Comparison of ENCODE assay signal across 35 mouse cellular contexts in genomic region chr12:74315221-74315620, GRCm38 (mm10). TPM values are rescaled to one million over a fixed set of nuclear protein-coding genes. Genes with fewer than 3 reads are reported as not detected.
DNase-seq lines count a peak whose midpoint lies in the region; ATAC-seq lines count a peak whose summit lies in the region.
"Had no signal": no experiment of that assay in that cellular context is flagged by ENCODE, and none has a peak within 500 bp of the region (broad histone marks: within the 10 kb centered on the region; RNA-seq: fewer than 3 reads in every experiment).

No protein-coding gene starts in this region.

- H3K27me3 ChIP-seq in limb, embryonic 12.5 days: no peaks in the 10 kb centered on the region
- H3K27me3 ChIP-seq in limb, embryonic 10.5 days (ENCODE audit: low read depth, poor library complexity, severe bottlenecking): no peaks in the 10 kb centered on the region
- H3K27me3 ChIP-seq: forebrain, embryonic 13.5 days; hindbrain, embryonic 12.5 days had no signal

- no peaks in the 10 kb centered on the region for H3K36me3 ChIP-seq in limb, embryonic 12.5 days
- no peaks in the 10 kb centered on the region for H3K36me3 ChIP-seq in limb, embryonic 10.5 days
- H3K36me3 ChIP-seq: forebrain, embryonic 10.5 days; hindbrain, embryonic 12.5 days had no signal

- no peak overlapping the region for H3K27ac ChIP-seq in limb, embryonic 12.5 days
- no peak overlapping the region for H3K27ac ChIP-seq in limb, embryonic 10.5 days
- H3K27ac ChIP-seq: forebrain, embryonic 10.5 days; forebrain, embryonic 13.5 days; hindbrain, embryonic 12.5 days had no signal

- no peaks in the 10 kb centered on the region for H3K4me1 ChIP-seq in limb, embryonic 12.5 days (replicated peaks)
- peaks cover 3% of the 10 kb centered on the region; the same call in 1 of the 2 replicates for H3K4me1 ChIP-seq in limb, embryonic 10.5 days
- H3K4me1 ChIP-seq: forebrain, embryonic 13.5 days had no signal

- 39% methylated on average over 2 of the region's 2 CpGs for WGBS in limb, embryonic 12.5 days
- WGBS in limb, embryonic 10.5 days: 46% methylated on average over 2 of the region's 2 CpGs

- no peak overlapping the region for H3K9ac ChIP-seq in limb, embryonic 12.5 days (replicated peaks)
- H3K9ac ChIP-seq: forebrain, embryonic 13.5 days; hindbrain, embryonic 12.5 days had no signal

- H3K9me3 ChIP-seq in limb, embryonic 12.5 days: no peaks in the 10 kb centered on the region
- no peaks in the 10 kb centered on the region for H3K9me3 ChIP-seq in limb, embryonic 10.5 days (replicated peaks)
- H3K9me3 ChIP-seq: forebrain, embryonic 10.5 days; forebrain, embryonic 13.5 days; hindbrain, embryonic 12.5 days had no signal

- H3K4me3 ChIP-seq in limb, embryonic 12.5 days (replicated peaks): no peak overlapping the region
- H3K4me3 ChIP-seq in limb, embryonic 10.5 days: no peak overlapping the region
- H3K4me3 ChIP-seq: forebrain, embryonic 10.5 days; forebrain, embryonic 13.5 days; hindbrain, embryonic 12.5 days had no signal

- peak; percentile 27 to 33 for DNase-seq in cerebellum, postnatal 10 days
- DNase-seq in cerebellum, adult 8-10 months: no peak
- peak; percentile 64 for DNase-seq in heart, adult 11 months
- no peak for DNase-seq in heart, adult 18-20 months
- DNase-seq in limb, embryonic 10.5 days (ENCODE audit: low spot score): no peak
- DNase-seq in kidney, postnatal 14 days: no peak
- DNase-seq: adrenal gland, adult 8-10 months; adrenal gland, postnatal 25 days; cerebellum, adult 18-20 months; gastrocnemius, postnatal 10 days; gastrocnemius, postnatal 36 days; kidney, adult 18-20 months; kidney, adult 9 months had no signal

- 0 out of 2 replicates have a peak, but pooled peaks have one; percentile 33 for ATAC-seq in limb, embryonic 12.5 days (ENCODE audit: insufficient number of reproducible peaks, insufficient read depth, low FRiP score, low TSS enrichment, low read depth)
- ATAC-seq: activated CD4-positive, CD25-positive, alpha-beta regulatory T cell, adult 4 months; CD4-positive, CD25-positive, alpha-beta regulatory T cell, adult 4 months; forebrain, embryonic 13.5 days; forebrain, embryonic 16.5 days; hindbrain, embryonic 16.5 days; inflammation-experienced regulatory T-cells, adult 6 months; intestine, embryonic 16.5 days had no signal

- H3K4me2 ChIP-seq in limb, embryonic 12.5 days: no peak overlapping the region
- H3K4me2 ChIP-seq: forebrain, embryonic 13.5 days; heart, embryonic 11.5 days; hindbrain, embryonic 12.5 days had no signal

RNA-seq across cellular contexts. Expression of gene Gm11042, which starts 1.0 kb away (rescaled TPM):
- total RNA-seq in heart, adult 18-20 months (2021): not detected
- not detected in 2 replicates for polyA plus RNA-seq in limb, embryonic 12.5 days (2016; fragmentation: Nextera tagmentation; extraction: Ambion mirVana)
- not detected in 2 replicates for polyA plus RNA-seq in limb, embryonic 10.5 days (2016; fragmentation: Nextera tagmentation; extraction: Ambion mirVana)
- total RNA-seq: adrenal gland, adult 8-10 months; adrenal gland, postnatal 25 days; common myeloid progenitor, adult 5-6 weeks; ES-E14; gastrocnemius, adult 18-20 months; gastrocnemius, postnatal 10 days; gastrocnemius, postnatal 36 days; granulocyte monocyte progenitor cell, adult 5-6 weeks; heart, postnatal 25 days; hematopoietic stem cell, adult 5-6 weeks had no signal
- polyA plus RNA-seq: activated CD4-positive, CD25-positive, alpha-beta regulatory T cell, adult 4 months; brain, embryonic 14.5 days; C2C12; CD4-positive, CD25-positive, alpha-beta regulatory T cell, adult 4 months; embryonic facial prominence, embryonic 14.5 days; forebrain, embryonic 10.5 days; forebrain, embryonic 13.5 days; forebrain, embryonic 16.5 days; heart, embryonic 11.5 days; heart, embryonic 14.5 days; heart, postnatal 0 days; hindbrain, embryonic 12.5 days; hindbrain, embryonic 16.5 days; inflammation-experienced regulatory T-cells, adult 6 months; intestine, embryonic 16.5 days had no signal

Comparison
In these comparisons a context has a peak if more than half of its experiments do, and no peak if none do; other contexts are left out.
1. DNase-seq: peak in cerebellum, postnatal 10 days (2 of 2) and heart, adult 11 months (single experiment); none in cerebellum, adult 8-10 months (single experiment), heart, adult 18-20 months (0 of 2), limb, embryonic 10.5 days (single experiment) and kidney, postnatal 14 days (single experiment).